Mouse (Mus musculus) cerebellum, adult 11 months (tissue): Measurements from ENCODE around the gene Bcl2l13.
"Not testable (repeated sequence)": the region's sequence is repeated elsewhere in the genome, so short reads cannot be mapped to it uniquely, and the experiment has no call there.

Experiments
- DNase-seq: peaks from one replicate; pipeline ENCODE4 v3.0.0; 2022

Bcl2l13 gene

DNA sequence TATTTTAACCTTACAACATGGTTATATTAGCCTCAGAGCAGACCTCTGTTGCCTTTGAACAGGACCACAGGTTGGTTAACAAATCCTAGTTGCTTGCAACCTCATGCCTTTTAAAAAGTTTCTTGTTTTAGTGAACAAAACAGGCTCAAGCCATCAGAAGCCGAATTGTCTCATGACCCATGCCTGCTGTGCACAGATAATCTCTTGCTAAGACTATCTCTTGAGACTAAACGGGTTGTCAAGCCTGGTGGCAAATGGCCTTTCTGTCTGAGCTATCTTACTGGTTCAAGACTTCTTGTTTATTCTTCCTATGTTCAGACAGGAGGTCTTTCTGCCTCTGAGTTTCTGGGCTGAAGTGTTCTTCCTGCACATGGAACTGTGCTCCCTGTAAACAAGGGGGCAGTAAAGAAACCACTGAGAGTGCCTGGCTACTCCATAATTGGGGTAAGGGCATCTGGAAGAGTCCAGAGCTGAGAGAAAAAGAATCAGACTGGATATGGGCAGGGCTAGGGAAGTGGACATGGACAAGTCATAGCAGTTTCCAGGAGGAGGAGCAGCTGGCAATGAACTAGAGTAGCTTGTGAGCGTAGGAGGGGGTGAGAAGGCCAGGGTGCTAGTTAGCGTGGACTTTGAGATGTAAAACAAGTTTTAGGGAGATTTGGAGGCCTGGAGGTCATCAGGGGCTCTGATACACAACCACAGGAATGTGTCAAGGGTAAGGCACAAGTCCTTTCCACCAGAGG lies 5.0 kb upstream of the Bcl2l13 start:
- no peak for DNase-seq

GRCm38 (mm10) chr6:120832097-120832496 lies 3.9 kb upstream of the Bcl2l13 start:
- no peak for DNase-seq

GRCm38 (mm10) chr6:120834766-120835321 lies 1.2 kb upstream of the Bcl2l13 start:
- DNase-seq = no peak

- DNase-seq = no peak
These were observed 558 bp downstream of the Bcl2l13 start for GRCm38 (mm10) chr6:120836389-120837151.

- DNase-seq = no peak
These were observed 1.1 kb downstream of the Bcl2l13 start for GRCm38 (mm10) chr6:120837152-120837530.

DNA sequence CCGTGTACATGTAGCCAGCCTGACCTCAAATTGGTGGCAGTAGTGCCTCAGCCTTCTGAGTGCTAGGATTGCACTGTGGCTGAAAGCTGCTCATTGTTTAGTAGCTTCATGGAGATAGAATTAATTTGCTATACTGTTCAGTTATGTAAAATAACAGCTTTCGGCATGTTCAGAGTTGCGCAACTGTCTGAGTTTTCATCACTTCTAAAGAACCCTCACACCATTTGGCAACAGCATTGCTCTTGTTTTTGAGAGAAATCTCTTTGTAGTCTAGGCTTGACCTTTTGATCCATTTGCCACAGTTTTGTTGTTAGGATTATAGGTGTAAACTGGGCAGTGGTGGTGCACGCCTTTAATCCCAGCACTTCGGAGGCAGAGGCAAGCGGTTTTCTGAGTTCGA lies 4.2 kb downstream of the Bcl2l13 start:
- no peak for DNase-seq

DNA sequence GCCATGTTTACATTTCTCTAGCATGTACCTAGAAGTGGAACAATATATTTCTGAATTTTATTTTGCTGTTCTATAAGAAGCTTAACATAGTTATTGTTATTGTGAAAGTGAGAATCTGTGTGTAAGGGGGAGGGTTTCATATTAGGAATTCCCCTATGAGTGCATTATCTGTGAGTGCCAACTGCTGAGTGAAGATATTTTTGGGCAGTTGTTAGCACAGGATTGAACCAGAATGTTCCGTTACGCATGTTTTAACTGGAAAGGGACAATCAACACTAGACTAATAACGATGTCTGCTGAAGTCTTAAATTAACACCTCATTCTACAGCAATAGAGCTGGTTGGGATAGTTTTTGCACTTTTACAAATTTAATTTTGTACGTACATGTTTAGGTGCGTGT lies 5.7 kb downstream of the Bcl2l13 start:
- no peak for DNase-seq

GRCm38 (mm10) chr6:120850720-120851119 lies 14.7 kb downstream of the Bcl2l13 start:
- DNase-seq = not testable (repeated sequence)

GRCm38 (mm10) chr6:120854413-120854812 lies 18.4 kb downstream of the Bcl2l13 start:
- no peak for DNase-seq

- no peak for DNase-seq
These were observed 22.3 kb downstream of the Bcl2l13 start for GRCm38 (mm10) chr6:120858217-120858711.

DNA sequence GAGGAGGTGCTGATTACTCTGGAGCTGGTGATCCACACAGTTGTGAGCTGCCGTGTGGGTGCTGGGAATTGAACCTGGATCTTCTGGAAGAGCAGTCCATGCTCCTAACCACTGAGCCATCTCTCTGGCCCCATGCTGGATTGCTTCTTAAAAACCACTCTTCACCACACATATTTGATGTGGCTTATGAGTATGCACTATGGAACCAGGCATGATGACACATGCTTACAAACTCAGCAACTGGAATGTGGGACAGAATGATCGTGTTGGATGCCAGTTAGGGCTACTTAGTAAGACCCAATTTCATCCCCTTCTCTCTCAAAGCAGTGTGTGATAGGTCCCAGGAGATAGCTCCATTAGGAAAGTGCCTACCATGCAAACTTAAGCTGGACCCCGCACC lies 24.1 kb downstream of the Bcl2l13 start:
- DNase-seq = no peak

- no peak for DNase-seq
These were observed 30.2 kb downstream of the Bcl2l13 start for GRCm38 (mm10) chr6:120866051-120866814.

- DNase-seq = no peak
These were observed 32.8 kb downstream of the Bcl2l13 start for GRCm38 (mm10) chr6:120868824-120869223.

DNA sequence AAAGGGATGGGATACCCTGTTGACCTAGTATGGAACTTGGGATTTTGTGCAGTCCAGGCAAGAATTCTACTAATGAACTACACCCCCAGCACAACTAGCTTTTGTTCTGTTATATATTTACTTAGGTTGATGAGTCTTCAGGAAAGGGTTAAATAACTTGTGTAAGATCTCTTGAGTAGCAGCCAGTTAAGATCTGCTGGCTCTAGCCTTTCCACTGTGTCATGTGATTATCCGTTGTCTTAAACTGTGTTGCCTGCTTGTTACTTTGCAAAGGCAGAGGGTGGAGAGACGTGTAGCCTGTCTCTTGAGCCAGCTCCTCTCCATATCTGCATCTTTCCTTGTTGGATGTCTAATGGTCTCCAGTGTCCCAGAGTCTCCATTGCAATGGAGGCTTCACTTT lies 35.3 kb downstream of the Bcl2l13 start:
- no peak for DNase-seq

DNA sequence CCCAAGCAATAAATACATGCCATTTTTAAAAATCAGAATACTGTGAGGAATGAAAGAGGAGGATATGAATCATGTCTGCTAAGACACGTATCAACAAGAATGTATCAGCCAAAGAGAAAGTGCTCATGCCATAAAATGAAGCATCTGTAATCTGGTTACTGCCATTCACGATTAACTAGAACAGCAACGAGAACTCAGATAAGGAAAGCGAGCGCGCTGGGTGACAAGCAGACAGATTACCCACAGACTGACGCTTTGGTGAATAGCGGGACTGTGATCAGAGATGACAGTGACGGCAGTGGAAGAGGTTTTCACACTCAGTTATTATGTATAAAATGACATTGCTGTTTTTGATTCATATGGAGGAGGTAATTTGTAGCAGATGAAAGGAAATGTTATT lies 37.9 kb downstream of the Bcl2l13 start:
- no peak for DNase-seq

DNA sequence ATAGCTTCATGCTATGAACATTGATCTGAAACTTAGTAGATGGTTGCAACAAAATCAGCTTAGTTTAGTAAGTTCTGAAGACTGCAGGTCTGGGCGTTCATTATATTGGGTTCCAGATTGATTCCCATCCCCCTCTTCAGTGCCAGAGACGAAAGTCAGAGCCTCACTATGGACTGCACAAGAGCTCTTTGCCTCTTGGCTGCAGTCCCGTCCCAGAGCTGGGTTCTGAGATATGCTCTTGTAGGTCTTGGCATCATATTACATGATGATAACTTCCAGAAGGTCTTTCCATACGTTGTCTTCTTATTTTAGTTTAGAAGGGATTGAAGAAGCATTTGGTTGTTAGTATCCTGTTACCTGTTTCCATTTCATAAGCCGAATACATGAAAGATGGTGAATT lies 43.0 kb downstream of the Bcl2l13 start:
- no peak for DNase-seq

GRCm38 (mm10) chr6:120884436-120884835 lies 48.4 kb downstream of the Bcl2l13 start:
- no peak for DNase-seq

GRCm38 (mm10) chr6:120886696-120887095 lies 50.7 kb downstream of the Bcl2l13 start:
- DNase-seq = no peak

- no peak for DNase-seq
These were observed 58.1 kb downstream of the Bcl2l13 start for GRCm38 (mm10) chr6:120894089-120894488.

GRCm38 (mm10) chr6:120894524-120894923 lies 58.5 kb downstream of the Bcl2l13 start:
- no peak for DNase-seq

- peak; percentile 18 for DNase-seq
These were observed 62.3 kb downstream of the Bcl2l13 start for GRCm38 (mm10) chr6:120898188-120898833.
